Mouse (Mus musculus) lung, postnatal 0 days (tissue): Measurements from ENCODE around the gene Rcc1.

Source experiments
- CTCF ChIP-seq: IDR thresholded peaks from 2 replicates; pipeline ENCODE4 v1.5.1; 2016; ENCODE audit warnings: antibody characterized with exemption, mild to moderate bottlenecking
- EP300 ChIP-seq: IDR thresholded peaks from 2 replicates; pipeline ENCODE4 v1.6.1; 2016; ENCODE audit warnings: antibody characterized with exemption, mild to moderate bottlenecking, control low read depth

DNA sequence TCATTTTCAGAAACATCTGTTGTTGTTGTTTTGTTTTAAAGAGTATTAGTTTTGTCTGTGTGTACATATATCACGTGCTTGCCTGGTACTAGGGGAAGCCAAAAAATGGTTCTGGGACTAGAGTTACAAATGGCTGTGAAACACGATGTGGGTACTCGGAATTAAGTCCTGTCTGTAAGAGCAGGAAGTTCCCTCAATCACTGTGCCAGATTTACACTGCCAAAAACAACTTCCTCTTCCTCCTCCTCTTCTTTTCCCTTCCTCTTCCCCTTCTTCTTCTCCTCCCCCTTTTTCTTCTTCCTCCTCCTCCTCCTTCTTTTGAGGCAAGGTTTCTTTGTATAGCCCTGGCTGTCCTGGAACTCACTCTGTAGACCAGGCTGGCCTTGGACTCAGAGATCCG is 28.9 kb upstream of the Rcc1 start:
- TF ChIP-seq CTCF: no peak
- TF ChIP-seq EP300: no peak
